9 mouse cellular contexts compared by ENCODE assay signal in the genomic region with DNA sequence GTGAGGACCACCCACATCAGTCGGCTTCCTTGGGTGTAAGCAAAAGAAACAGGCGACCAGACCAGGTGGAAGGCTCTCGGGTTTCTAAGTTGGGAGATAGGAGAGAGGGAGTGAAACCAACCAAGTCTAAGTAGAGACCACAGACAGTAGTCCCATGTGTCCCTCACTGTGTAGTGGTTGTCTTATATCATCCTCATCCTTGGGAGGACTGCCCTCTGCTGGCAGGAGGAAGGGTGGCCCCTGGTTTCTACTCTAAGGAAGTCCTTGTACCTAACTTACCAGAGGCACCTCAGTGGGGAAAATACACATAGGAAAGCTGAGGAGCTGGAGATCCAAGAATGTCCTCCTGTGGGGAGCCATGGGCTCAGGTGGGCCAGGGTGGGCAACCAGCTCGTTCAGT. TPM values are rescaled to one million over a fixed set of nuclear protein-coding genes. Genes with fewer than 3 reads are reported as not detected.
A peak's percentile ranks its signal among the peaks of the same experiment; 100 is the strongest.
DNase-seq lines count a peak whose midpoint lies in the region; ATAC-seq and TF ChIP-seq lines count a peak whose summit lies in the region.
"Had no signal": no experiment of that assay in that cellular context is flagged by ENCODE, and none has a peak within 500 bp of the region (broad histone marks: within the 10 kb centered on the region; RNA-seq: fewer than 3 reads in every experiment).

No protein-coding gene starts in this region.

- H3K9ac ChIP-seq in lung, embryonic 15.5 days: no peak overlapping the region

- 30% methylated on average over 4 of the region's 4 CpGs for WGBS in lung, embryonic 15.5 days

- H3K27me3 ChIP-seq in G1E (ENCODE audit: insufficient read depth, low read length): no peaks in the 10 kb centered on the region
- no peaks in the 10 kb centered on the region for H3K27me3 ChIP-seq in lung, embryonic 15.5 days

- DNase-seq in 416B (ENCODE audit: low read depth) (peak; percentile 72), G1E (ENCODE audit: low spot score) (peak; percentile 8)
- DNase-seq in cerebellum, adult 9-11 months: peak; percentile 12
- peak; percentile 61 to 85 for DNase-seq in frontal cortex, postnatal 36 days (ENCODE audit: low spot score in 2 of 2)
- peak; percentile 47 to 80 for DNase-seq in kidney, postnatal 36 days
- peak; percentile 76 for DNase-seq in right cerebral cortex, postnatal 14 days

- no peak overlapping the region for H3K4me3 ChIP-seq in G1E (ENCODE audit: low read depth, low read length)
- H3K4me3 ChIP-seq in lung, embryonic 15.5 days: no peak overlapping the region

- no peaks in the 10 kb centered on the region for H3K36me3 ChIP-seq in G1E (replicated peaks)
- no peaks in the 10 kb centered on the region for H3K36me3 ChIP-seq in lung, embryonic 15.5 days

- TF ChIP-seq CTCF in G1E (IDR thresholded peaks at IDR 0.05; ENCODE audit: low read depth, low read length): no peak

- H3K9me3 ChIP-seq in G1E (replicated peaks): no peaks in the 10 kb centered on the region
- H3K9me3 ChIP-seq in lung, embryonic 15.5 days: no peaks in the 10 kb centered on the region

- no peak overlapping the region for H3K4me2 ChIP-seq in lung, embryonic 15.5 days

- H3K4me1 ChIP-seq in G1E (ENCODE audit: insufficient read depth, low read depth, low read length): no peaks in the 10 kb centered on the region
- H3K4me1 ChIP-seq in lung, embryonic 15.5 days: no peaks in the 10 kb centered on the region

- ATAC-seq in G1E (ENCODE audit: extremely low read depth, insufficient number of reproducible peaks, low FRiP score, poor library complexity, severe bottlenecking): no peak
- ATAC-seq in lung, embryonic 15.5 days (ENCODE audit: borderline replicate concordance, extremely low read depth, low FRiP score, low TSS enrichment): peak; percentile 58; the same call in 1 of the 2 replicates
- no peak for ATAC-seq in activated CD4-positive, CD25-positive, alpha-beta regulatory T cell, adult 4 months

- H3K27ac ChIP-seq in lung, embryonic 15.5 days: no peak overlapping the region

RNA-seq across cellular contexts. Expression of a gene that starts 23.8 kb away (rescaled TPM):
- total RNA-seq in G1E (2014; fragmentation: Nextera tagmentation): not detected in 2 replicates
- 0.11 TPM in 1 of 2 replicates, not detected in the other for total RNA-seq in G1E (2017)
- not detected in 2 replicates for polyA plus RNA-seq in G1E (2012)
- polyA plus RNA-seq in lung, embryonic 15.5 days (2015; fragmentation: Nextera tagmentation; extraction: Ambion mirVana): 0.64 and 0.81 TPM in 2 replicates
- not detected for polyA plus RNA-seq in activated CD4-positive, CD25-positive, alpha-beta regulatory T cell, adult 4 months (2017; shearing (Covaris generic))
- polyA plus RNA-seq: heart, embryonic 14.5 days had no signal

RNA-seq across cellular contexts. Expression of a gene that starts 44.5 kb away (rescaled TPM):
- not detected in 2 replicates for total RNA-seq in G1E (2014; fragmentation: Nextera tagmentation)
- not detected in 2 replicates for total RNA-seq in G1E (2017)
- not detected in 2 replicates for polyA plus RNA-seq in G1E (2012)
- polyA plus RNA-seq in lung, embryonic 15.5 days (2015; fragmentation: Nextera tagmentation; extraction: Ambion mirVana): 0.43 and 0.62 TPM in 2 replicates
- polyA plus RNA-seq in activated CD4-positive, CD25-positive, alpha-beta regulatory T cell, adult 4 months (2017; shearing (Covaris generic)): not detected

Comparison
In these comparisons a context has a peak if more than half of its experiments do, and no peak if none do; other contexts are left out.
1. DNase-seq: peak in every context shown above with its lines; median percentile 76 in right cerebral cortex, postnatal 14 days; 73 in frontal cortex, postnatal 36 days; 72 in 416B; 64 in kidney, postnatal 36 days; 12 in cerebellum, adult 9-11 months; 8 in G1E.